Mouse (Mus musculus) hindbrain, embryonic 16.5 days (tissue): Measurements from ENCODE around the gene Pld3. TPM values are rescaled to one million over a fixed set of nuclear protein-coding genes. Genes with fewer than 3 reads are reported as not detected.
A peak's percentile ranks its signal among the peaks of the same experiment; 100 is the strongest.

Experiments used
- ATAC-seq: fragments of 200-750 bp; cut with Nextera tagmentation; 2 replicates; pipeline ENCODE4 v1.8.0; 2017; ENCODE audit warnings: moderate TSS enrichment, moderate library complexity
- H3K27ac ChIP-seq: fragments of 300-500 bp; sonication (generic); 2 replicates; pipeline ENCODE4 v1.5.1; 2014; ENCODE audit warnings: low read depth, mild to moderate bottlenecking, control low read depth, low read length, moderate library complexity
- H3K27me3 ChIP-seq: fragments of 300-500 bp; sonication (generic); replicated peaks from 2 replicates; pipeline ENCODE4 v1.6.1; 2014; ENCODE audit warnings: low read length; ENCODE audit not compliant: control insufficient read depth, insufficient read depth
- H3K36me3 ChIP-seq: fragments of 300-500 bp; sonication (generic); 2 replicates; pipeline ENCODE4 v1.6.1; 2014; ENCODE audit warnings: mild to moderate bottlenecking, low read length, moderate library complexity, mixed read lengths; ENCODE audit not compliant: control insufficient read depth, insufficient read depth
- H3K4me1 ChIP-seq: fragments of 300-500 bp; sonication (generic); 2 replicates; pipeline ENCODE4 v1.6.1; 2014; ENCODE audit warnings: low read depth, low read length; ENCODE audit not compliant: control insufficient read depth, insufficient read depth
- H3K4me2 ChIP-seq: fragments of 300-500 bp; sonication (generic); 2 replicates; pipeline ENCODE4 v1.6.1; 2014; ENCODE audit warnings: mild to moderate bottlenecking, low read length, control low read depth, moderate library complexity
- H3K4me3 ChIP-seq: fragments of 300-500 bp; sonication (generic); 2 replicates; pipeline ENCODE4 v1.5.1; 2014; ENCODE audit warnings: mild to moderate bottlenecking, low read length, control low read depth, moderate library complexity
- H3K9ac ChIP-seq: fragments of 300-500 bp; sonication (generic); 2 replicates; pipeline ENCODE4 v1.6.1; 2014; ENCODE audit warnings: low read depth, mild to moderate bottlenecking, control low read depth, low read length, moderate library complexity
- H3K9me3 ChIP-seq: fragments of 300-500 bp; sonication (generic); 2 replicates; pipeline ENCODE4 v1.6.1; 2014; ENCODE audit warnings: mild to moderate bottlenecking, low read length, moderate library complexity; ENCODE audit not compliant: control insufficient read depth
- WGBS: fragments of 180-500 bp; shearing (Covaris S2); extraction: QIAGEN DNeasy Blood & Tissue Kit; methylation state at CpG from one replicate; pipeline ENCODE4 v1.1.7; 2014; 5-methylcytosine and 5-hydroxymethylcytosine counted together
- polyA plus RNA-seq: library from polyadenylated mRNA; unstranded; fragments of >200 nt; fragmentation: Nextera tagmentation; extraction: Ambion mirVana; gene quantifications from 2 replicates; pipeline ENCODE4 v1.2.1, GENCODE M21; 2015

Gene Pld3
- 231 and 263 TPM in 2 replicates for polyA plus RNA-seq

DNA sequence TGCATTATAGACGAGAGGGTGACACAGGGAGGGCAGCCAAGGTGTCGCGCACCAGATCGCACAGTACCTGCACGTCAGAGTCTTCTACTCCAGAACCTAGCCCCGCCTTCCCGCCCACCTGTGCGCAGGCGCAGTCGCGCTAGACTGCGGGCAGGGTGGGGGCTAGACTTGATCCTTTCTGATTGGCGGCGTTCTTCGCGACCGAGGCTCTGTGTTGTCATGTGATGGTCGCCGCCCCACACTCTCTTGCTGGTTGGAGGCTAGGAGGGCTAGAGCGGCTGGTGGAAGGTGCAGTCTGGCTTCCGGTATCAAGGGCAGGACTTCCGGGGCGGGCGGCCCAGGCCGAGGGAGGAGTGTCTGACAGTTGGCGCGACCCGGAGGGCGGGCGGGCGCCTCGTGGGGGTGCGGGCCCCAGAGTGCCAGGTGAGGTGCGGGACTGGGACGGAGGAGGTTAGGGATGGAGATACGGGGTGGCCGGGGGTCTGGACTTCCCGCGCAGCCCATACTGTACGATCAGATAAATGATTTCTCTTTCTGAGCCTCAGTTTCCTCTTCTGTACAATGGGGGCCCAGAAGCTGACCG is at the start of gene Pld3, which contains the start of gene 2310022A10Rik:
Gene Pld3, minus strand, starts transcription at position 288 of the 583 bp plus-strand sequence.
Gene 2310022A10Rik, plus strand, starts transcription at position 303 of the 583 bp plus-strand sequence.
- ATAC-seq, result peak; percentile 100
- Histone ChIP-seq H3K9ac (peak within 1 kb of the TSS; percentile 87), H3K4me1 (peaks cover 10% of the 10 kb centered on the region), H3K4me3 (peak within 1 kb of the TSS; percentile 83), H3K27ac (peak within 1 kb of the TSS; percentile 30), H3K27me3 (no peaks in the 10 kb centered on the region), H3K9me3 (no peaks in the 10 kb centered on the region), H3K4me2 (peak within 1 kb of the TSS; percentile 93), H3K36me3 (no peaks in the 10 kb centered on the region)
- under 1% methylated on average over 35 of the region's 41 CpGs for WGBS

GRCm38 (mm10) chr7:27602161-27602560 is 49.1 kb upstream of the Pld3 start:
- no peaks in the 10 kb centered on the region for H3K27me3 ChIP-seq
- no peak overlapping the region; the same call in 1 of the 2 replicates for H3K27ac ChIP-seq
- H3K36me3 ChIP-seq, result no peaks in the 10 kb centered on the region
- H3K9me3 ChIP-seq, result no peaks in the 10 kb centered on the region
- 75% methylated on average over 2 of the region's 2 CpGs for WGBS
- no peak overlapping the region for H3K4me2 ChIP-seq
- H3K4me1 ChIP-seq, result peaks cover 56% of the 10 kb centered on the region
- H3K4me3 ChIP-seq, result no peak overlapping the region
- H3K9ac ChIP-seq, result no peak overlapping the region
- no peak for ATAC-seq

DNA sequence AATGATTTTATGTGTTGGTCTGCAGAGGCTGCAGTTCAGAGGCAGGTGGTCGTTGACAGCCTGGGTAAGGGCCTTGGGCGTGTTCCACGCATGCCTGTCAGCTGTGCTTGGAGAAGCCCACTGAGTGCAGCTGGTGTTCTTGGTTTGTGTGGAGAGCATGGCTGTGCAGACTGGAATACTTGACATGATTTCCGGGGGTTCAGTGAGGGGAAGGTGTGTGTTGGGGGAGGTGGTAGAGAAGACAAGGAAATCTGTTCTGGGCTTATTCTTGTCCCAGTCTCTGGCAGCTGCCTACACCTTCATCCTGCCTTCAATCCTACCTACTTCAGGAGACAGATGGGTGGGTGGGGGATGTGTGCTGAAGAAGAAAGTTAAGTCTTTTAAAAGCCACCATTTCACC is 48.6 kb upstream of the Pld3 start:
- no peak overlapping the region for H3K4me2 ChIP-seq
- peak overlapping the region; percentile 42; the same call in 1 of the 2 replicates for H3K27ac ChIP-seq
- H3K36me3 ChIP-seq, result no peaks in the 10 kb centered on the region
- H3K27me3 ChIP-seq, result no peaks in the 10 kb centered on the region
- no peak overlapping the region for H3K9ac ChIP-seq
- ATAC-seq, result no peak
- WGBS, result 53% methylated on average over 4 of the region's 4 CpGs
- H3K4me3 ChIP-seq, result no peak overlapping the region
- peaks cover 56% of the 10 kb centered on the region for H3K4me1 ChIP-seq
- H3K9me3 ChIP-seq, result no peaks in the 10 kb centered on the region

DNA sequence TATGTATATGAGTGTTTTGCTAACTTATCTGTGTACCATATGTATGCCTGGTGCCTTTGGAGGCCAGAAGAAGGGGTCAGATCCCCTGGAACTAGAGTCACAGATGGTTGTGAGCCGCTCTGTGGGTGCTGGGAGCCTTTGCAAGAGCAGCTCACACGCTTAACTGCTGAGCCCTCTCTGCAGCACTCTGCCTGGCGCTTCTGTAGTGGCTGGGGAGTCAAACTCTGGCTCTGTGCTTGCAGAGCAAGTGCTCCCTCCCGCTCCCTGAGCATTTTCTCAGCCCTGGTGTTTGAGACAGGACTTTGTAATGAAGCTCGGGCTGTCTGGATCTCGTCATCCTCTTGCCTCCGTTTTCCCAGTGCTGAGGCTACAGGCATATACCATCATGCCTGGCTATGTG is 45.0 kb upstream of the Pld3 start:
- no peaks in the 10 kb centered on the region for H3K27me3 ChIP-seq
- WGBS, result 81% methylated on average over 7 of the region's 7 CpGs
- H3K9ac ChIP-seq, result no peak overlapping the region
- no peaks in the 10 kb centered on the region for H3K36me3 ChIP-seq
- ATAC-seq, result no peak
- no peaks in the 10 kb centered on the region for H3K9me3 ChIP-seq
- H3K4me1 ChIP-seq, result peaks cover 48% of the 10 kb centered on the region
- H3K27ac ChIP-seq, result no peak overlapping the region
- no peak overlapping the region for H3K4me3 ChIP-seq
- H3K4me2 ChIP-seq, result no peak overlapping the region

- Histone ChIP-seq H3K9ac (0 out of 2 replicates have a peak overlapping the region, but pooled peaks have one; percentile 21), H3K27me3 (no peaks in the 10 kb centered on the region), H3K9me3 (no peaks in the 10 kb centered on the region), H3K36me3 (no peaks in the 10 kb centered on the region), H3K4me2 (peak overlapping the region; percentile 11), H3K27ac (peak overlapping the region; percentile 48), H3K4me3 (no peak overlapping the region), H3K4me1 (peaks cover 48% of the 10 kb centered on the region)
- WGBS, result 36% methylated on average over 10 of the region's 10 CpGs
- no peak for ATAC-seq
Measured at GRCm38 (mm10) chr7:27596586-27597503, 43.8 kb upstream of the Pld3 start.

- Histone ChIP-seq H3K4me2 (peak overlapping the region; percentile 80), H3K36me3 (no peaks in the 10 kb centered on the region), H3K4me1 (peaks cover 29% of the 10 kb centered on the region), H3K4me3 (peak overlapping the region; percentile 77), H3K9ac (peak overlapping the region; percentile 88), H3K27me3 (no peaks in the 10 kb centered on the region), H3K9me3 (no peaks in the 10 kb centered on the region), H3K27ac (0 out of 2 replicates have a peak overlapping the region, but pooled peaks have one; percentile 13)
- ATAC-seq, result no peak
- 68% methylated on average over 12 of the region's 12 CpGs for WGBS
Measured at GRCm38 (mm10) chr7:27592934-27593645, 40.1 kb upstream of the Pld3 start.

DNA sequence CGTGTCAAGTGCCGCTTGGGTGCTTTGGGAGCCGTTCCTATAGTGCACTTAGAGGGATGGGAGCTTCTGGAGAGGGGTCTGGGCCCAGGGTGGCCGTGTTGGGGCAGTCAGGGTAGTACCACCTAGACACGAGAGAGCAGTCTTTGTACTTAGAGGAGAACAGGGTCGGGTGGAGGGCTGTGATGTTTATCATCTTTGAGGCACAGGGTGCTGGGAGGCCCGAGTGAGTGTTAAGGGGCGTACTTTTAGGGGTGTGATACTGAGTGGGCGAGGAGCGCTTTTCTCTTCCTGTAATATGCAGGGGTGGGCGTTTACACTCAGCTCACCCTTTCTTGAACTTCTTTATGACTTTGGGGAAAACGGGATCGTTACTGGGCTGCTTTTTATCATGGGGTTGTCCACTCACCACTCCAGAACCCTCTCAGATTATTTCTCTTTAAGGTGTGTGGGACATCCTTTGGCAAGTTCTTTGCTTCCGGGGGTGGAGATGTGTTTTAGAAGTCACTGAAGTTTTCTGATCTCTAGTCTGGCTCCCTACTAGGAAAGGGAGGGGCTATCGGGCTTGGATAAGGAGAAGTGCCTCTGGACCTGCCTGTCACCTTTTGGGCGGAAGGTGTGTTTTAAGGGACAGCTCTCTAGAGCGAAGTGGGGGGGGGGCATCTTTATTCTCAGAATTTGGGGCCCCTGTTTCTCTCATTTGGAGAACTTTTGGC is 39.4 kb upstream of the Pld3 start:
- peak overlapping the region; percentile 80 for H3K4me2 ChIP-seq
- H3K4me3 ChIP-seq, result peak overlapping the region; percentile 77
- H3K36me3 ChIP-seq, result no peaks in the 10 kb centered on the region
- H3K9ac ChIP-seq, result peak overlapping the region; percentile 88
- 2% methylated on average over 17 of the region's 17 CpGs for WGBS
- peaks cover 22% of the 10 kb centered on the region for H3K4me1 ChIP-seq
- H3K27ac ChIP-seq, result peak overlapping the region; percentile 99
- H3K27me3 ChIP-seq, result no peaks in the 10 kb centered on the region
- H3K9me3 ChIP-seq, result no peaks in the 10 kb centered on the region
- peak; percentile 67; the same call in 1 of the 2 replicates for ATAC-seq

DNA sequence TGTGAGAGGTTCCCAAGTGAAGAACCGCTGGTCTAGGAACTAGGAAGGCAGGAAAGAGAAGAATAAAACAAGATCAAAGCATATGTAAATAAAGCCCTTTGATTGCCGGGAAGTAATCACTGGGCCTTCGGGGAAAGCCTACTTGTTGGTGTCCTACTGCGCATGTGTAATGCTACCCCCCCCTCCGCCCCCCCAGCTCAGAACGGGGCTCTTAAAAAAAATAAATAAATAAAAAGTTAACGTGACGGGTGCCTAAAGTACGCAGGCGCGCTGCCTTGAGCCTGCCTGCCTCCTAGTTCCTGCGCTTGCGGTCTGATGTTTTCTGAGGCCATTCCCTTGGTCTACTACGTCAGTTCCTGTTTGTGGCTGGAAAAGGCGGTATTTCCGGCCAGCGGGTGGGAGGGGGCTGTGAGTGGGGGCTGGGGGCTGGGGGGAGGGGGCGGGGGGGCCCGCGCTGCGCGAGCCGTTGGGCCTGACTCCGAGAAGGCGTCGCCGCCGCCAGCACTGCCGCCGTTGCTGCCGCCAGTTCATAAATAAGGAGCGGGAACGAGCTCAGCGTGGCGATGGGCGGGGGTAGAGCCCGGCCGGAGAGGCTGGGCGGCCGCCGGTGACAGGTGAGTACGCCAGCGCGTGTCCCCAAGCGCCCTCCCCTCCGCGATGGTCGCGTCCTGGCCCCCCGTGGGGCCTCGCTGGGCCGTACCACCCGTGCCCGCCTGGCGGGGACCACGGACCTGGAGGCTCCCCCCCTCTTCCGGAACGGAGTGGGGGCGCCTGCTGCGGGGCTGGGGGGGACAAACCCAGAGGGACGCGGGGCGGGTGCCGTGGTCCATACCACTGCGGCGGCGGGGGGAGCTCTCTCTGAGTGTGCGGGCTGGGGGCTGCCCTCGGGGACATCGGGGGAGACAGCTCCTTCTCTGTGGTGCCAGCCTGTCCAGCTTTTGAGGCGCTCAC is 38.5 kb upstream of the Pld3 start, which contains the start of gene Akt2:
Gene Akt2, plus strand, starts transcription at position 287 of the 951 bp plus-strand sequence.
- ATAC-seq, result peak; percentile 95
- 0% methylated on average over 32 of the region's 71 CpGs for WGBS
- no peaks in the 10 kb centered on the region for H3K27me3 ChIP-seq

More for the DNA sequence above, 38.5 kb upstream of the Pld3 start, which contains the start of gene Akt2:
- peak within 1 kb of the TSS; percentile 80 for H3K4me2 ChIP-seq
- H3K36me3 ChIP-seq, result no peaks in the 10 kb centered on the region
- H3K27ac ChIP-seq, result peak within 1 kb of the TSS; percentile 99
- peak within 1 kb of the TSS; percentile 88 for H3K9ac ChIP-seq
- peak within 1 kb of the TSS; percentile 77 for H3K4me3 ChIP-seq
- H3K9me3 ChIP-seq, result no peaks in the 10 kb centered on the region
- H3K4me1 ChIP-seq, result peaks cover 17% of the 10 kb centered on the region
